Mouse (Mus musculus) ES-Bruce4 (cell line): Measurements from ENCODE around the gene Tor2a.

Experiments
- EP300 ChIP-seq: IDR thresholded peaks from 2 replicates; pipeline ENCODE4 v1.6.1; 2011; ENCODE audit warnings: low read depth, low read length; ENCODE audit not compliant: insufficient read depth
- POLR2A ChIP-seq: IDR thresholded peaks from one replicate; pipeline ENCODE4 v1.8.1; 2011; ENCODE audit warnings: low read length; ENCODE audit not compliant: insufficient read depth

DNA sequence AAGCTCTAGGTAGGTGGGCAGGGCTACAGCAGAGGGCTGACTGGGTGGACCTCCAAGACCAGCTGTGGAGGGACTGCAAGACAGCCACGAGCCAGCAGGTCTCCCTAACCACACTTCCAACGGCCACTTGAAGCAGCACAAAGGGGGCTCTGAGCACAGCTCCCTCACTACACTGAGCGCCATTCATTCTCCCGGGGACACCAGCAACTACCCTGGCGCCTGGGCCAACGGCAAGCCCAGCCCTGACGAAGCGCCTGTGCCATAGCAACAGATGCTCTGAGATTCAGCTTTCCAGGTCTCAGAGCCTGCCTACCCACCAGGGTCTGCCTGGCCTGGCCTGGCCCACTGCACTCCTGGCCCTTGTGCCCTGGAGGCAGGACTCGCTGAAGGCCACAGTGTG, 38.3 kb upstream of the Tor2a start:
- TF ChIP-seq POLR2A (no peak), EP300 (no peak)
